Mouse (Mus musculus) MEL (cell line): ENCODE data around the gene Klk4.

ENCODE experiments used
- CTCF ChIP-seq, 3 experiments: IDR thresholded peaks in 2 of 3; conservative IDR thresholded peaks in 1 of 3; 2 replicates each; pipeline ENCODE4 v1.5.1; 2011 to 2012; ENCODE audit warnings: low read length in 3 of 3, low read depth in 2 of 3, mild to moderate bottlenecking in 2 of 3, improper control_type of control experiment in 1 of 3, inconsistent platforms in 1 of 3, mixed read lengths in 1 of 3, moderate library complexity in 1 of 3; ENCODE audit not compliant: control insufficient read depth in 1 of 3, insufficient read depth in 1 of 3, poor library complexity in 1 of 3, severe bottlenecking in 1 of 3
- POLR2A ChIP-seq, 2 experiments: IDR thresholded peaks; 2 replicates each; pipeline ENCODE4 v1.6.1; 2011 to 2012; ENCODE audit warnings: low read length in 2 of 2, mild to moderate bottlenecking in 2 of 2, control low read depth in 1 of 2, improper control_type of control experiment in 1 of 2, low read depth in 1 of 2, moderate library complexity in 1 of 2; ENCODE audit not compliant: control insufficient read depth in 1 of 2, insufficient read depth in 1 of 2, poor library complexity in 1 of 2

- no peak for TF ChIP-seq POLR2A (IDR thresholded peaks at IDR 0.05; ENCODE audit: control insufficient read depth in 1 of 2, insufficient read depth in 1 of 2, low read depth in 1 of 2, low read length in 2 of 2, poor library complexity in 1 of 2)
- no peak for TF ChIP-seq CTCF (IDR thresholded peaks at IDR 0.05 in 2 of 3, conservative IDR thresholded peaks at IDR 0.05 in 1 of 3; ENCODE audit: control insufficient read depth in 1 of 3, insufficient read depth in 1 of 3, low read depth in 2 of 3, low read length in 3 of 3, poor library complexity in 1 of 3, severe bottlenecking in 1 of 3)
Measured at GRCm38 (mm10) chr7:43934747-43935146, 53.8 kb downstream of the Klk4 start.
